Mouse (Mus musculus) forebrain, embryonic 15.5 days (tissue): Measurements from ENCODE around the gene Teddm1a. TPM values are rescaled to one million over a fixed set of nuclear protein-coding genes. Genes with fewer than 3 reads are reported as not detected.

Experiments used
- ATAC-seq: fragments of 200-750 bp; cut with Nextera tagmentation; replicated peaks from 2 replicates; pipeline ENCODE4 v1.8.0; 2017; ENCODE audit warnings: mild to moderate bottlenecking, moderate TSS enrichment, moderate library complexity
- H3K27ac ChIP-seq: fragments of 300-500 bp; sonication (generic); replicated peaks from 2 replicates; pipeline ENCODE4 v1.5.1; 2015; ENCODE audit warnings: mild to moderate bottlenecking, inconsistent platforms
- H3K27me3 ChIP-seq: fragments of 300-500 bp; sonication (generic); 2 replicates; pipeline ENCODE4 v1.6.1; 2015; ENCODE audit warnings: inconsistent platforms
- H3K36me3 ChIP-seq: fragments of 300-500 bp; sonication (generic); 2 replicates; pipeline ENCODE4 v1.6.1; 2015; ENCODE audit warnings: mild to moderate bottlenecking, inconsistent platforms
- H3K4me1 ChIP-seq: fragments of 300-500 bp; sonication (generic); 2 replicates; pipeline ENCODE4 v1.6.1; 2015; ENCODE audit warnings: inconsistent platforms
- H3K4me2 ChIP-seq: fragments of 300-500 bp; sonication (generic); replicated peaks from 2 replicates; pipeline ENCODE4 v1.6.1; 2015; ENCODE audit warnings: mild to moderate bottlenecking, inconsistent platforms
- H3K4me3 ChIP-seq: fragments of 300-500 bp; sonication (generic); 2 replicates; pipeline ENCODE4 v1.5.1; 2015; ENCODE audit warnings: mild to moderate bottlenecking, inconsistent platforms
- H3K9ac ChIP-seq: fragments of 300-500 bp; sonication (generic); replicated peaks from 2 replicates; pipeline ENCODE4 v1.6.1; 2015; ENCODE audit warnings: mild to moderate bottlenecking, inconsistent platforms
- H3K9me3 ChIP-seq: fragments of 300-500 bp; sonication (generic); 2 replicates; pipeline ENCODE4 v1.6.1; 2016; ENCODE audit warnings: inconsistent platforms
- WGBS: fragments of 180-500 bp; shearing (Covaris S2); methylation state at CpG from one replicate; pipeline ENCODE4 v1.1.7; 2015; ENCODE audit warnings: mixed read lengths; 5-methylcytosine and 5-hydroxymethylcytosine counted together
- polyA plus RNA-seq: library from polyadenylated mRNA; unstranded; fragments of >200 nt; fragmentation: Nextera tagmentation; extraction: Ambion mirVana; gene quantifications from 2 replicates; pipeline ENCODE4 v1.2.1, GENCODE M21; 2015

Teddm1a gene
- polyA plus RNA-seq, 1 experiment from 2014 or later = not detected

DNA sequence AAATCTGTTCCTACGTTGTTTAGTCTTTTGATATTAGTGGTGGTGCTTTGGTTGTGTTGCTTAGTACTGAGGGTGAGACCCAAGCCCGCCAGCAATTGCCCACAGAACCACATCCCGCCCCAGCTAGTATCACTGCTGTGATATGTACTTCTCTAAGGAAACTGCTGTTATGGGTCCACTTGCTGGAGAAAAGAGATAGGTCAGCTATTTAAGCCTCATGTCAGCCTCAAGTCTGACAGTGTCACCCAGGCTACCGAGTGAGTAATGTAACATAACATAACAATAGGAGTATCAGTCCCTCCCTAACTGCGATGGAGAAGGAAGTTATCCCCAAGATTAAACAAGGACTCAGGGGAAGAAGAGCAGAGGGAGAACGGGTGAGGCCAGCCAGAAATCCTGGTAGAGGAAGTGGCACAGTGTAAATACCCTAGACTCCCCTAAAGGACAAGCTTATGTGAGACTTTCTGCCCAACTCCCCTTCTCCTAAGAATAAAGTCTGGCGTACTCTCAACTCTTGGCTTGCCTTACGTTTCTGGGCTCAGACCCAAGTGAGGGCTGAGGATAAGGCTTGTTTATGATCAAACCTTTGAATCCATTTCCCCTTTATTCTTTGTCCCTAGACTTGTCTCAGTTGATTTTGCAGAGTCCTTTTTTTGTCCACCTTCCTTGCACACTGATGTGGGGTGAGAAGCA, 2.8 kb downstream of the Teddm1a start:
- H3K27ac ChIP-seq = no peak overlapping the region
- H3K4me2 ChIP-seq = no peak overlapping the region
- H3K36me3 ChIP-seq = no peaks in the 10 kb centered on the region
- H3K9ac ChIP-seq = no peak overlapping the region
- no peak for ATAC-seq
- H3K9me3 ChIP-seq = no peaks in the 10 kb centered on the region
- no peaks in the 10 kb centered on the region for H3K27me3 ChIP-seq
- WGBS = 55% methylated on average over 8 of the region's 8 CpGs
- no peak overlapping the region for H3K4me3 ChIP-seq
- peaks cover 23% of the 10 kb centered on the region for H3K4me1 ChIP-seq

DNA sequence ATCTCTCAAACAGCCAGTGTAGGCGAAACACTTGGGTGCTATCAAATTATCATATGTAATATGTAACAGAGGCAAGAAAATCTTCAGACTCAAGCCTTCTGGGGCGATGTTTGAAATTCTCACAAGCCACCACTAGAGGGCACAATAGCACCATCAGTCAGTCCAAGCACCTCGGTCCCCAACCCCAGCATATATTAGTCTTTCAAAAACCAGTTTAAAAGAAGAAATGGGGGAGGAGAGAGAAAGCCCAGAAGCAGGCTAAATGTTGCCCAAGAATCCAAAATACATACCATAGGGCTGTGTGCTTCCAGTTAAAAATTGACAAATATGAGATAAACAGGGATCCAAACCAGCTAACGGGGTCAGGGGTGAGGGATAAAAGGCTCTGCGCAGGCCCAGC, 3.4 kb downstream of the Teddm1a start:
- no peaks in the 10 kb centered on the region for H3K9me3 ChIP-seq
- no peak overlapping the region for H3K9ac ChIP-seq
- no peak overlapping the region for H3K27ac ChIP-seq
- H3K4me1 ChIP-seq = peaks cover 23% of the 10 kb centered on the region
- H3K36me3 ChIP-seq = no peaks in the 10 kb centered on the region
- ATAC-seq = peak; percentile 11; the same call in 1 of the 2 replicates
- WGBS = 36% methylated on average over 5 of the region's 5 CpGs
- no peak overlapping the region for H3K4me2 ChIP-seq
- no peak overlapping the region for H3K4me3 ChIP-seq
- H3K27me3 ChIP-seq = no peaks in the 10 kb centered on the region

DNA sequence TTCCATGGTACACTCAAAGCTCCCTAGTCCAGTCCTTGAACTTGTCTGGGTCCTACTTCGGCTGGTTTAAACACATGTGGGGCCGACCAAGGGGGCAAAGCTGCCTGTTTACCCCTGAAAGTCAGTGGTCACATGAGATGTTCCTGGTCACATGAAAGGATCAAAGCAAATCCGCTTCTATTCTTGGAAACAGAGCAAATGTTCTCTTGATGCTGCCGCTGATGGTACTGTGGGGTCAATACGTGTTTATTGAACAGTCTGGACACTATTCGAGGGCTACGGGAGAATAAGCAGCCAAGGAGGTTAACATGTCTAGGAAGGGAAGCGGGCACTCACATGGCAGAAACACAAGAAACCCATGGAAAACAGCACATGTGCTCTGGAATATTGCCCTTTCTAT, 5.7 kb downstream of the Teddm1a start:
- 87% methylated on average over 8 of the region's 8 CpGs for WGBS
- Histone ChIP-seq H3K9ac (no peak overlapping the region), H3K36me3 (no peaks in the 10 kb centered on the region), H3K4me1 (peaks cover 35% of the 10 kb centered on the region), H3K4me3 (no peak overlapping the region), H3K9me3 (no peaks in the 10 kb centered on the region), H3K4me2 (no peak overlapping the region), H3K27me3 (no peaks in the 10 kb centered on the region), H3K27ac (no peak overlapping the region)
- no peak for ATAC-seq

DNA sequence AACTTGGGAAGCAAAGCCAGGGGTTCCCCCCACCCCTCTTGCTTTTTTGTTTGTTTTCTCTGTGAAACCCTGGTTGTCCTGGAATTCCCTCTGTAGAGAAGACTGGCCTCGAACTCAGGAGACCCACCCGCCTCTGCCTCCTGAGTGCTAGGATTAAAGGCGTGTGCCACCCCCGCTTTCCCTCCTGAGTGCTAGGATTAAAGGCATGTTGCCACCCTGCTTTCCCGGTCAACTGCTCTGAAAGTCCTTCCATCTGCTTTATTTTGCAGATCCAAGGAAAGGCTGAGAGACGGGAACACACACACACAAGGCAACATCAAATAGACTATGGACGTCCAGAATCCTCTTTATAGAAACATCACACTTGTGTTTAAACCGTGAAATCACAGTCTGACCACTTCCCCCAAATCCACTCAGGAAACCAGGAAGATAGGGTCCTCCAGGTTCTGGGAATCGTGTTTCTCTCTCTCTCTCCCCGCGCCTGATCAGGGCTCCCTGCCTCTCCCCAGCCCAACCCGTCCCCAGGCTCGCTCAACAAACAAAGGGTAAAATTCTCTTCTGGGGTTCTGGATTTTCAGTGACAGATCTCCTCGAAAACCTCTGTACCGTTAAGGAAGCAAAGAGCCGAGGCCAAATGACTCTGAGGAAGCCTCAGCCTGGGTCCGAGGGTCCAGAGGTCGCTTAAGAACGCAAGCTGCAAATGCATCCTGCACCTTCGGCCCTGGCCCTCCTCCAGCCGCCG, 7.6 kb downstream of the Teddm1a start:
- WGBS = 17% methylated on average over 22 of the region's 22 CpGs
- peak; percentile 59 for ATAC-seq

DNA sequence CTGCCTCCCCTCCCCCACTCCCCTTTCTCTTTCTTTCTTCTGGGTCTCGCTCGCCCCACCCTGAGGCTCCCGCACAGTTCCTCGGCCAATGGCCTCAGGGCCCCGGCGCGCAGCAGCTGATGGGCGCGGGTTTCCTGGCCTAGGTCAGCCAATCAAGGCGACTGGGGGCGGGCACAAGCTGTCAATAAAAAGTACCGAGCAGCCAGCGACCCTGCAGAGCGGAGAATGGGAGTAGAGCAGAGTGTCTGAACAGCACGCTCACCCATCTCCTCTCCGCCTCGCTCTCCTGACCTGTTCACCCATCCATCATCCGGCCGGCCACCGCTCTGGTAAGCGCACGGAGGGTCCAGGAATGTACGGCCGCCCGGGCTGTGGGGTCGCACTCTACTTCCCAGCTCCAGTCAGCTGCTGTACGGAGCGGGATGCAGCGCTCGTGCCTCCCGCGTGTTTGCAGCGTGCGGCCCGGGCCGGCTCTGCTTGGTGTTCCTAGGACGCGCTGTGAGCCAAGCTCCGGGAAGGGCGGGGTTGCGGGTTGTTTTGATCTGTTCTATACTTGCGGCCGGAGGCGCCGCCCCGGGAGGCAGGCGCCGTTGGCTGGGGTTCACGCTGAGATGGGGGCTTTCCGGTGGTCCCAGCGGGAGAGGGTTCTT, 8.3 kb downstream of the Teddm1a start, which contains the start of the genes Glul and Teddm2:
Gene Glul (plus strand): TSS at position 214 of the 650 bp plus-strand sequence.
Gene Teddm2 (minus strand): TSS at position 498 of the 650 bp plus-strand sequence.
- H3K4me2 ChIP-seq = peak within 1 kb of the TSS; percentile 59
- peak; percentile 97 for ATAC-seq
- peak within 1 kb of the TSS; percentile 96 for H3K4me3 ChIP-seq
- no peaks in the 10 kb centered on the region for H3K27me3 ChIP-seq
- no peaks in the 10 kb centered on the region for H3K9me3 ChIP-seq
- under 1% methylated on average over 51 of the region's 51 CpGs for WGBS
- H3K27ac ChIP-seq = peak within 1 kb of the TSS; percentile 99
- H3K9ac ChIP-seq = peak within 1 kb of the TSS; percentile 95
- H3K36me3 ChIP-seq = peaks cover 19% of the 10 kb centered on the region
- peaks cover 41% of the 10 kb centered on the region for H3K4me1 ChIP-seq

More for the DNA sequence above, 7.6 kb downstream of the Teddm1a start:
- H3K27me3 ChIP-seq = no peaks in the 10 kb centered on the region
- H3K4me3 ChIP-seq = peak overlapping the region; percentile 96
- peak overlapping the region; percentile 59 for H3K4me2 ChIP-seq
- peaks cover 12% of the 10 kb centered on the region for H3K36me3 ChIP-seq
- peak overlapping the region; percentile 95 for H3K9ac ChIP-seq
- peaks cover 48% of the 10 kb centered on the region for H3K4me1 ChIP-seq
- peak overlapping the region; percentile 99 for H3K27ac ChIP-seq
- no peaks in the 10 kb centered on the region for H3K9me3 ChIP-seq

DNA sequence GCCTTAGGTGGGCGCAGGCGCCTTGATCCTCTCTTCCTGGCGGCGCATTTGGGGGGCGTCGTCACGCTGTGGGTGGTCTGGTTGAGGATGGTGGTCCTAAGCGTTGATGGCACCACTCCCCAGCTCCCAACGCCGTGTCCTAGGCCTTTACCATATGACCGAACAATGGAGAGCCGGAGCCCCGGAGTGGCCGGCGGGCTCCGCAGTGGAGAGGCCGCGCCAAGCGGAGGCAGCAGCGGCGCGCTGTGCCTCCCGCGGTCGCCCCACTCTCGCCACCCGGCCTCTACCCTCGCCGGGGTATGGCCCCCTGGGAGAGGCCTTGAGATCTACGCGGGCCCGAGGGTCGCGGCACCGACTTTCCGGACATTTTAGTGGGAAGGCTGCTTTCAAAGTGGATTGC, 8.8 kb downstream of the Teddm1a start:
- WGBS = 0% methylated on average over 36 of the region's 36 CpGs
- Histone ChIP-seq H3K27me3 (no peaks in the 10 kb centered on the region), H3K36me3 (peaks cover 24% of the 10 kb centered on the region), H3K9ac (peak overlapping the region; percentile 95), H3K27ac (peak overlapping the region; percentile 99), H3K9me3 (no peaks in the 10 kb centered on the region), H3K4me3 (peak overlapping the region; percentile 96), H3K4me1 (peaks cover 37% of the 10 kb centered on the region), H3K4me2 (peak overlapping the region; percentile 59)
- peak; percentile 57 for ATAC-seq

DNA sequence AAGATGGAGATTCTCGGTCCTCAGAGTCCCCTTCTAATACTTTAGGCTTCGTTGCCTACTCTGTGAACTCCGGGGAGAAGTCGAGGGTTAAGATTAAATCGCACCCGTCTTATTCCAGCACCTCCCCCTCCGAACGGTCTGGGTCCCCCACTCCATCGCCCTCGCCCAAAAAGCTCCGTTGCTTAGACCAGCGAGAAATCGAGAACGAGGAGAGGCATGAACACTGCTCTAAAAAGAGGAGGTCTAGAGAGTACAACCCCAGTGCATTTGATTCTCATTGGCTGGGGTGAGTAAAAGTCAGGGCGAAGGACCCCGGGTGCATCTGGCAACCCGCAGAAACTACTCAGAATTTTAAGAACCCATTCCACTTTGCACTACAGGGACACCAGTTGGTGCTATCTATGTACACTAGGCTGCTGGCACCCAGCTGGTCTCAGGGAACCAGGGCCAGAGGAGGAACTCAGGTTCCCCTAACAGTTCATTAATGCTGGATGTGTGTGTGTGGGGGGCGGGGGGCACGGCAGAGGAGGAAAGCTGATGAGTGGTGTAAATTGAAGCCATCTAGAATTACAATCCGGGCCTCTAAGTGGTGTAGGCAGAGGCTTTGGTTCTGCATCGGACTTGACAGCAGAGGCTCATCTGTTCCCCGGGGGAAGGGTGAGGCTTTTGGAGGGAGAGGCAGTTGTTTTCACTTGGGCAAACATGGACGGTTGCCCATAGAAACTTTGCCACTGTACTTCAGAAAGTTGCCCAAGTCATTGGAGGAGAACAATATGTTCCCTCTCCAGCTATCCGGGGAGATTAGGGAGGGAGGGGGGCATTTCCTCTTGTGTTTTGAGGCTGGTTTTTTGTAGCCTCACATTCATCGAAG, 9.6 kb downstream of the Teddm1a start:
- peak overlapping the region; percentile 96 for H3K4me3 ChIP-seq
- under 1% methylated on average over 25 of the region's 25 CpGs for WGBS
- H3K27ac ChIP-seq = peak overlapping the region; percentile 99
- H3K36me3 ChIP-seq = peaks cover 30% of the 10 kb centered on the region
- no peaks in the 10 kb centered on the region for H3K27me3 ChIP-seq
- H3K9me3 ChIP-seq = no peaks in the 10 kb centered on the region
- peaks cover 36% of the 10 kb centered on the region for H3K4me1 ChIP-seq
- H3K9ac ChIP-seq = peak overlapping the region; percentile 95
- peak overlapping the region; percentile 59 for H3K4me2 ChIP-seq
- ATAC-seq = no peak

DNA sequence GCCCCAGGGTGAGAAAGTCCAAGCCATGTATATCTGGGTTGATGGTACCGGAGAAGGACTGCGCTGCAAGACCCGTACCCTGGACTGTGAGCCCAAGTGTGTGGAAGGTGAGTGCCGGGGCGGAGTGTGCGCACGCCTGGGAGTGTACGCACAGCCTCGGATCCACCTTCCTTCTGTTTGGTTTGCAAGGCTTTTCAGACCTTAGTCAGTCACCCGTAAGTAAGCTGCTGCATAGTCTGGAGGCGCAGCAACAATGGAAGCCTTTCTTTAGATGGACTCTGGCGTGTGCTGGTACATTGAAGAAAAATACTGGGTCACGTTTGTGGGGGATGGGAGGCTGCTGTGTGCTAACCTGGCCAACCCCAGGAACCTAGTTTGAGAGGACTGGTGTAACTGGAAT, 11.5 kb downstream of the Teddm1a start:
- Histone ChIP-seq H3K9ac (peak overlapping the region; percentile 3; the same call in 1 of the 2 replicates), H3K27ac (no peak overlapping the region), H3K36me3 (peaks cover 49% of the 10 kb centered on the region), H3K9me3 (no peaks in the 10 kb centered on the region), H3K27me3 (no peaks in the 10 kb centered on the region), H3K4me3 (peak overlapping the region; percentile 15; the same call in 1 of the 2 replicates), H3K4me1 (peaks cover 36% of the 10 kb centered on the region), H3K4me2 (peak overlapping the region; percentile 59)
- ATAC-seq = no peak
- WGBS = 22% methylated on average over 13 of the region's 13 CpGs

DNA sequence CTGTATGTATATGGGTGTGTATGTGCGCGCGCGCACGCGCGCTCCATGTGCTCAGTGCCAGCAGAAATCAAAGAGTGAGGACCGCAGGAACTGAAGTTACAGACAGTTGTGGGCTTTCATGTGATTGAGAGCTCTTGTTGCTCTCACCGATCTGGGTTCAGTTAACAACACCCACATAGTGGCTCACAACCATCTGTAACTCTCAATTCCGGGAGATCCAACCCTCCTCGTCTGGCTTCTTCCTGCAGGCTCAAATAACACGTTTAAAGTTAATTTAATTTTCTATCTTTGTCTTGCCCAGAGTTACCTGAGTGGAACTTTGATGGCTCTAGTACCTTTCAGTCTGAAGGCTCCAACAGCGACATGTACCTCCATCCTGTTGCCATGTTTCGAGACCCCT, 12.7 kb downstream of the Teddm1a start:
- no peaks in the 10 kb centered on the region for H3K27me3 ChIP-seq
- peaks cover 27% of the 10 kb centered on the region for H3K4me1 ChIP-seq
- no peak overlapping the region for H3K9ac ChIP-seq
- no peak overlapping the region for H3K27ac ChIP-seq
- H3K36me3 ChIP-seq = peaks cover 59% of the 10 kb centered on the region
- H3K9me3 ChIP-seq = no peaks in the 10 kb centered on the region
- WGBS = 96% methylated on average over 14 of the region's 14 CpGs
- no peak overlapping the region for H3K4me3 ChIP-seq
- ATAC-seq = no peak
- no peak overlapping the region for H3K4me2 ChIP-seq

DNA sequence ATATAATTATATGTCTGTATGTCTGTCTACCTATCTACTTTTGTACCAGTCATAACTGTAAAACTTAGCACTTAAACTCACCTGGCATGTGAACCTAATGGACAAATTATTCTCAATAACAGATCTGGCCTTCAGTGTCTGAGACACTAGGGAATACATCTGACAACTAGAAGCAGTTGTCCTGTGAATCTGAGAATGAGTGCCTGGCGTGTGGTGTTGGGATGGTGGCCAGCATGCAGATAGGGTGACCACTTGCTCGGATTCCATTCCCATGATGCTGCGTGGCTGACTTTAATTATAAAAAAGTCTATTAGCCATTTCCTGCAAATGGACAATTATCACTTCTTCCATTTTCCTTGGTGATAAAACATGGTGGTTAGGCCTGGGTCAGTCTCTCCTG, 14.3 kb downstream of the Teddm1a start:
- H3K9ac ChIP-seq = no peak overlapping the region
- no peak overlapping the region for H3K27ac ChIP-seq
- no peaks in the 10 kb centered on the region for H3K27me3 ChIP-seq
- no peaks in the 10 kb centered on the region for H3K9me3 ChIP-seq
- H3K36me3 ChIP-seq = peaks cover 69% of the 10 kb centered on the region
- 96% methylated on average over 3 of the region's 3 CpGs for WGBS
- peaks cover 26% of the 10 kb centered on the region for H3K4me1 ChIP-seq
- H3K4me3 ChIP-seq = no peak overlapping the region
- ATAC-seq = no peak
- no peak overlapping the region for H3K4me2 ChIP-seq

DNA sequence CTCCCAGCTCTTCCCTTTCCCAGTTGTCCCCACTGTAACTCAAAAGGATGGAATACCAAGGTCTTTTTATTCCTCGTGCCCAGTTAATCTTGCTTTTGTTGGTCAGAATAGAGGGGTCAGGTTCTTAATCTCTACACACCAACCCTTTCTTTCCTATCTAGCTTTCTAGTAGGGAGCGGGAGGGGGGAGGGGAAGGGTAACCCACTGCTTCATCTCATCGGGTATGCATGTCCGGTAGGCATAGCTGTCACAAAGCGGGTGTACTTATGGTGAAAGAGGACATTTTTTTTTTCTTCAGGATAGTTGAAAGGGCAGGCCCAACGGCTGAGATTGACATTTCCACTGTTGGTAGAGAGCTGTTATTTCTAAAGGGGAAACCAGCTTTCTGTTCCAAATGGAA, 16.7 kb downstream of the Teddm1a start:
- Histone ChIP-seq H3K27me3 (no peaks in the 10 kb centered on the region), H3K4me1 (peaks cover 4% of the 10 kb centered on the region), H3K9me3 (no peaks in the 10 kb centered on the region), H3K4me2 (no peak overlapping the region), H3K27ac (no peak overlapping the region), H3K9ac (no peak overlapping the region), H3K36me3 (peaks cover 66% of the 10 kb centered on the region), H3K4me3 (no peak overlapping the region)
- WGBS = 46% methylated on average over 6 of the region's 6 CpGs
- ATAC-seq = no peak
